Mouse (Mus musculus) lung, embryonic 15.5 days (tissue): ENCODE results near the gene Cfap65. TPM values are rescaled to one million over a fixed set of nuclear protein-coding genes. Genes with fewer than 3 reads are reported as not detected.

ENCODE experiments used
- ATAC-seq: fragments of 200-750 bp; cut with Nextera tagmentation; 2 replicates; pipeline ENCODE4 v1.8.0; 2017; ENCODE audit warnings: moderate number of reproducible peaks, borderline replicate concordance; ENCODE audit not compliant: low FRiP score, low TSS enrichment; ENCODE audit errors: extremely low read depth
- H3K27ac ChIP-seq: fragments of 300-500 bp; sonication (generic); 2 replicates; pipeline ENCODE4 v1.5.1; 2015; ENCODE audit warnings: moderate library complexity, mild to moderate bottlenecking, inconsistent platforms
- H3K27me3 ChIP-seq: fragments of 300-500 bp; sonication (generic); 2 replicates; pipeline ENCODE4 v1.6.1; 2015; ENCODE audit warnings: inconsistent platforms
- H3K36me3 ChIP-seq: fragments of 300-500 bp; sonication (generic); 2 replicates; pipeline ENCODE4 v1.6.1; 2015; ENCODE audit warnings: inconsistent platforms
- H3K4me1 ChIP-seq: fragments of 300-500 bp; sonication (generic); 2 replicates; pipeline ENCODE4 v1.6.1; 2015; ENCODE audit warnings: inconsistent platforms
- H3K4me2 ChIP-seq: fragments of 300-500 bp; sonication (generic); 2 replicates; pipeline ENCODE4 v1.6.1; 2015; ENCODE audit warnings: inconsistent platforms, mild to moderate bottlenecking, moderate library complexity
- H3K4me3 ChIP-seq: fragments of 300-500 bp; sonication (generic); 2 replicates; pipeline ENCODE4 v1.5.1; 2015; ENCODE audit warnings: mild to moderate bottlenecking, inconsistent platforms
- H3K9ac ChIP-seq: fragments of 300-500 bp; sonication (generic); 2 replicates; pipeline ENCODE4 v1.6.1; 2015; ENCODE audit warnings: inconsistent platforms
- H3K9me3 ChIP-seq: fragments of 300-500 bp; sonication (generic); 2 replicates; pipeline ENCODE4 v1.6.1; 2016; ENCODE audit warnings: inconsistent platforms
- WGBS: fragments of 180-500 bp; shearing (Covaris S2); methylation state at CpG from one replicate; pipeline ENCODE4 v1.1.7; 2015; 5-methylcytosine and 5-hydroxymethylcytosine counted together
- polyA plus RNA-seq: library from polyadenylated mRNA; unstranded; fragments of >200 nt; fragmentation: Nextera tagmentation; extraction: Ambion mirVana; gene quantifications from 2 replicates; pipeline ENCODE4 v1.2.1, GENCODE M21; 2015

The Cfap65 gene
- polyA plus RNA-seq, 1 experiment from 2014 or later, result 0.97 TPM

- no peak overlapping the region for H3K4me2 ChIP-seq
- H3K9ac ChIP-seq, result no peak overlapping the region
- H3K9me3 ChIP-seq, result no peaks in the 10 kb centered on the region
- H3K27ac ChIP-seq, result no peak overlapping the region
- H3K4me1 ChIP-seq, result no peaks in the 10 kb centered on the region
- H3K36me3 ChIP-seq, result no peaks in the 10 kb centered on the region
- peaks cover 18% of the 10 kb centered on the region for H3K27me3 ChIP-seq
- ATAC-seq, result no peak
- WGBS, result 73% methylated on average over 9 of the region's 9 CpGs
- no peak overlapping the region for H3K4me3 ChIP-seq
Observed at GRCm38 (mm10) chr1:74927621-74928296, 7.6 kb downstream of the Cfap65 start.

- Histone ChIP-seq H3K4me1 (no peaks in the 10 kb centered on the region), H3K27me3 (peaks cover 14% of the 10 kb centered on the region), H3K9ac (no peak overlapping the region), H3K9me3 (no peaks in the 10 kb centered on the region), H3K4me3 (no peak overlapping the region), H3K27ac (no peak overlapping the region), H3K36me3 (no peaks in the 10 kb centered on the region), H3K4me2 (no peak overlapping the region)
- no peak for ATAC-seq
- 28% methylated on average over 6 of the region's 6 CpGs for WGBS
Observed at GRCm38 (mm10) chr1:74926721-74927120, 8.7 kb downstream of the Cfap65 start.

GRCm38 (mm10) chr1:74924464-74924863, 10.9 kb downstream of the Cfap65 start:
- Histone ChIP-seq H3K4me3 (no peak overlapping the region), H3K9me3 (no peaks in the 10 kb centered on the region), H3K9ac (no peak overlapping the region), H3K27me3 (peaks cover 8% of the 10 kb centered on the region; the same call in 1 of the 2 replicates), H3K4me2 (no peak overlapping the region), H3K27ac (no peak overlapping the region), H3K4me1 (no peaks in the 10 kb centered on the region), H3K36me3 (no peaks in the 10 kb centered on the region)
- WGBS, result 58% methylated on average over 4 of the region's 4 CpGs
- no peak for ATAC-seq

GRCm38 (mm10) chr1:74915706-74916105, 19.7 kb downstream of the Cfap65 start:
- Histone ChIP-seq H3K4me3 (no peak overlapping the region), H3K4me1 (no peaks in the 10 kb centered on the region), H3K36me3 (no peaks in the 10 kb centered on the region), H3K9ac (no peak overlapping the region), H3K27ac (no peak overlapping the region), H3K4me2 (no peak overlapping the region), H3K27me3 (peaks cover 8% of the 10 kb centered on the region), H3K9me3 (no peaks in the 10 kb centered on the region)
- ATAC-seq, result no peak
- 27% methylated on average over 13 of the region's 13 CpGs for WGBS

- H3K4me2 ChIP-seq, result no peak overlapping the region
- no peaks in the 10 kb centered on the region for H3K9me3 ChIP-seq
- H3K9ac ChIP-seq, result no peak overlapping the region
- peaks cover 5% of the 10 kb centered on the region; the same call in 1 of the 2 replicates for H3K4me1 ChIP-seq
- H3K27me3 ChIP-seq, result peaks cover 70% of the 10 kb centered on the region
- no peaks in the 10 kb centered on the region for H3K36me3 ChIP-seq
- no peak overlapping the region for H3K4me3 ChIP-seq
- no peak for ATAC-seq
- no peak overlapping the region for H3K27ac ChIP-seq
- 15% methylated on average over 6 of the region's 6 CpGs for WGBS
Observed at GRCm38 (mm10) chr1:74902191-74902590, 33.2 kb downstream of the Cfap65 start.

- Histone ChIP-seq H3K4me3 (no peak overlapping the region), H3K9me3 (no peaks in the 10 kb centered on the region), H3K36me3 (no peaks in the 10 kb centered on the region), H3K9ac (no peak overlapping the region), H3K27me3 (peaks cover 74% of the 10 kb centered on the region), H3K4me1 (peaks cover 5% of the 10 kb centered on the region; the same call in 1 of the 2 replicates), H3K27ac (no peak overlapping the region), H3K4me2 (no peak overlapping the region)
- no peak for ATAC-seq
- WGBS, result 6% methylated on average over 3 of the region's 3 CpGs
Observed at GRCm38 (mm10) chr1:74901686-74902085, 33.7 kb downstream of the Cfap65 start.

GRCm38 (mm10) chr1:74900341-74901285, 34.8 kb downstream of the Cfap65 start:
- Histone ChIP-seq H3K27me3 (peaks cover 83% of the 10 kb centered on the region), H3K4me2 (peak overlapping the region; percentile 67), H3K9ac (0 out of 2 replicates have a peak overlapping the region, but pooled peaks have one; percentile 11), H3K4me3 (peak overlapping the region; percentile 32), H3K9me3 (no peaks in the 10 kb centered on the region), H3K36me3 (no peaks in the 10 kb centered on the region), H3K27ac (peak overlapping the region; percentile 60), H3K4me1 (peaks cover 5% of the 10 kb centered on the region; the same call in 1 of the 2 replicates)
- peak; percentile 72 for ATAC-seq
- WGBS, result 2% methylated on average over 65 of the region's 66 CpGs

- Histone ChIP-seq H3K9ac (no peak overlapping the region), H3K27me3 (peaks cover 93% of the 10 kb centered on the region), H3K4me2 (no peak overlapping the region), H3K4me3 (no peak overlapping the region), H3K36me3 (no peaks in the 10 kb centered on the region), H3K4me1 (peaks cover 5% of the 10 kb centered on the region; the same call in 1 of the 2 replicates), H3K27ac (no peak overlapping the region), H3K9me3 (no peaks in the 10 kb centered on the region)
- ATAC-seq, result no peak
- WGBS, result 4% methylated on average over 6 of the region's 10 CpGs
Observed at GRCm38 (mm10) chr1:74898656-74899431, 36.6 kb downstream of the Cfap65 start.

- H3K36me3 ChIP-seq, result no peaks in the 10 kb centered on the region
- H3K4me1 ChIP-seq, result peaks cover 5% of the 10 kb centered on the region; the same call in 1 of the 2 replicates
- H3K9ac ChIP-seq, result no peak overlapping the region
- H3K4me2 ChIP-seq, result no peak overlapping the region
- 2% methylated on average over 7 of the region's 7 CpGs for WGBS
- H3K9me3 ChIP-seq, result no peaks in the 10 kb centered on the region
- H3K27ac ChIP-seq, result no peak overlapping the region
- H3K4me3 ChIP-seq, result no peak overlapping the region
- no peak for ATAC-seq
- peaks cover 96% of the 10 kb centered on the region for H3K27me3 ChIP-seq
Observed at GRCm38 (mm10) chr1:74897976-74898375, 37.4 kb downstream of the Cfap65 start.

- H3K36me3 ChIP-seq, result no peaks in the 10 kb centered on the region
- H3K4me3 ChIP-seq, result no peak overlapping the region
- peaks cover 96% of the 10 kb centered on the region for H3K27me3 ChIP-seq
- WGBS, result 23% methylated on average over 4 of the region's 4 CpGs
- H3K27ac ChIP-seq, result no peak overlapping the region
- no peaks in the 10 kb centered on the region for H3K9me3 ChIP-seq
- H3K9ac ChIP-seq, result no peak overlapping the region
- H3K4me1 ChIP-seq, result no peaks in the 10 kb centered on the region
- H3K4me2 ChIP-seq, result no peak overlapping the region
- ATAC-seq, result no peak
Observed at GRCm38 (mm10) chr1:74894966-74895365, 40.4 kb downstream of the Cfap65 start.

- no peak within 1 kb of the TSS for H3K4me2 ChIP-seq
- no peaks in the 10 kb centered on the region for H3K9me3 ChIP-seq
- no peak for ATAC-seq
- no peak within 1 kb of the TSS for H3K9ac ChIP-seq
- no peaks in the 10 kb centered on the region for H3K36me3 ChIP-seq
- H3K4me3 ChIP-seq, result no peak within 1 kb of the TSS
- H3K4me1 ChIP-seq, result no peaks in the 10 kb centered on the region
- 5% methylated on average over 25 of the region's 25 CpGs for WGBS
- H3K27me3 ChIP-seq, result peaks cover 92% of the 10 kb centered on the region
- no peak within 1 kb of the TSS for H3K27ac ChIP-seq
Observed at GRCm38 (mm10) chr1:74893134-74893855, 42.1 kb downstream of the Cfap65 start, which contains the start of gene Cryba2. TSS of gene Cryba2 (minus strand) at chr1:74893143.
